Mouse (Mus musculus): ENCODE measurements around the gene Krt88. TPM values are rescaled to one million over a fixed set of nuclear protein-coding genes. Genes with fewer than 3 reads are reported as not detected.

Krt88 gene
- total RNA-seq, 2 experiments from 2014 or later: not detected

- intact Hi-C loops (cut with DNase I): no loop called here
- no peak for DNase-seq (ENCODE audit: low spot score in 2 of 2)
Observed at GRCm38 (mm10) chr15:101469093-101469492, 21.5 kb downstream of the Krt88 start.

- intact Hi-C loops (cut with DNase I): no loop called here
- no peak for DNase-seq (ENCODE audit: low spot score in 2 of 2)
Observed at GRCm38 (mm10) chr15:101472952-101473528, 25.5 kb downstream of the Krt88 start, which contains the start of gene Krt86. TSS of gene Krt86 (plus strand) at chr15:101473478.

- peak; percentile 46 for DNase-seq (ENCODE audit: low spot score in 2 of 2)
- intact Hi-C loops (cut with DNase I): no loop called here
Observed at GRCm38 (mm10) chr15:101479007-101479665, 31.6 kb downstream of the Krt88 start.

- intact Hi-C loops (cut with DNase I): no loop called here
- no peak for DNase-seq (ENCODE audit: low spot score in 2 of 2)
Observed at GRCm38 (mm10) chr15:101479666-101480060, 32.1 kb downstream of the Krt88 start.

GRCm38 (mm10) chr15:101482056-101482455 is 34.5 kb downstream of the Krt88 start:
- no peak for DNase-seq (ENCODE audit: low spot score in 2 of 2)
- intact Hi-C loops (cut with DNase I): no loop called here

GRCm38 (mm10) chr15:101483646-101484045 is 36.1 kb downstream of the Krt88 start:
- intact Hi-C loops (cut with DNase I): no loop called here
- no peak for DNase-seq (ENCODE audit: low spot score in 2 of 2)

- DNase-seq (ENCODE audit: low spot score in 2 of 2): no peak
Observed at GRCm38 (mm10) chr15:101484939-101485338, 37.4 kb downstream of the Krt88 start.

GRCm38 (mm10) chr15:101485911-101486635 is 38.5 kb downstream of the Krt88 start:
- intact Hi-C loops (cut with DNase I): no loop called here
- DNase-seq (ENCODE audit: low spot score in 2 of 2): peak; percentile 36 to 44

More at GRCm38 (mm10) chr15:101484939-101485338, 37.4 kb downstream of the Krt88 start:
- intact Hi-C loops (cut with DNase I): no loop called here

GRCm38 (mm10) chr15:101491431-101491830 is 43.9 kb downstream of the Krt88 start, which contains the start of gene Krt83:
TSS of gene Krt83 (minus strand) at chr15:101491512.
- intact Hi-C loops (cut with DNase I): loop anchor here (10.0 kb wide), 1 partner anchor 147 kb away; no protein-coding TSS in a partner anchor
- no peak for DNase-seq (ENCODE audit: low spot score in 2 of 2)

- intact Hi-C loops (cut with DNase I): loop anchor here (10.0 kb wide), 1 partner anchor 148 kb away; no protein-coding TSS in a partner anchor
- no peak for DNase-seq (ENCODE audit: low spot score in 2 of 2)
Observed at GRCm38 (mm10) chr15:101492718-101493117, 45.2 kb downstream of the Krt88 start.

GRCm38 (mm10) chr15:101493713-101494112 is 46.2 kb downstream of the Krt88 start:
- DNase-seq (ENCODE audit: low spot score in 2 of 2): no peak
- intact Hi-C loops (cut with DNase I): loop anchor here (10.0 kb wide), 1 partner anchor 149 kb away; no protein-coding TSS in a partner anchor

- intact Hi-C loops (cut with DNase I): loop anchor here (10.0 kb wide), 1 partner anchor 149 kb away; no protein-coding TSS in a partner anchor
- DNase-seq (ENCODE audit: low spot score in 2 of 2): no peak
Observed at GRCm38 (mm10) chr15:101494203-101494602, 46.7 kb downstream of the Krt88 start.

- intact Hi-C loops (cut with DNase I): loop anchor here (10.0 kb wide), 1 partner anchor 150 kb away; no protein-coding TSS in a partner anchor
- no peak for DNase-seq (ENCODE audit: low spot score in 2 of 2)
Observed at GRCm38 (mm10) chr15:101495266-101495665, 47.7 kb downstream of the Krt88 start.

- intact Hi-C loops (cut with DNase I): loop anchor here (10.0 kb wide), 1 partner anchor 152 kb away; no protein-coding TSS in a partner anchor
- DNase-seq (ENCODE audit: low spot score in 2 of 2): no peak
Observed at GRCm38 (mm10) chr15:101497181-101497580, 49.6 kb downstream of the Krt88 start.

Other genes with a start within 250 kb of the Krt88 start
- 10 to 100 TPM; 58.2 to 67.1 TPM for gene Grasp, start 223.6 kb upstream of the Krt88 start, total RNA-seq (2021)
- 10 to 100 TPM; 65.6 to 78.4 TPM for gene Nr4a1, start 193.5 kb upstream of the Krt88 start, total RNA-seq (2021)
- 10 to 100 TPM; 38.5 to 43.2 TPM for gene Atg101, start 163.5 kb upstream of the Krt88 start, total RNA-seq (2021)
- under 1 TPM; 0.24 to 0.49 TPM for gene 6030408B16Rik, start 154.5 kb upstream of the Krt88 start, total RNA-seq (2021)
- 1 to 10 TPM; 1.6 to 1.9 TPM for gene Krt80, start 77.6 kb upstream of the Krt88 start, total RNA-seq (2021)
- gene Krt7, start 36.7 kb upstream of the Krt88 start, total RNA-seq (2021): under 1 TPM; 0.22 to 0.30 TPM
- under 1 TPM in 1 of 2 experiments, not detected in 1; 0.15 TPM for gene Krt87, start 8.9 kb upstream of the Krt88 start, total RNA-seq (2021)
- not detected for gene Krt81, start 16.0 kb downstream of the Krt88 start, total RNA-seq (2021)
- not detected for gene Krt86, start 25.7 kb downstream of the Krt88 start, total RNA-seq (2021)
- gene Krt83, start 43.8 kb downstream of the Krt88 start, total RNA-seq (2021): not detected
- not detected for gene Gm49425, start 69.5 kb downstream of the Krt88 start, total RNA-seq (2021)
- not detected for gene Krt84, start 85.1 kb downstream of the Krt88 start, total RNA-seq (2021)
- not detected for gene Krt82, start 102.9 kb downstream of the Krt88 start, total RNA-seq (2021)
- not detected for gene Krt90, start 115.2 kb downstream of the Krt88 start, total RNA-seq (2021)
- gene Krt75, start 126.2 kb downstream of the Krt88 start, total RNA-seq (2021): not detected
- not detected for gene Gm5414, start 180.4 kb downstream of the Krt88 start, total RNA-seq (2021)
- not detected for gene Gm5478, start 199.6 kb downstream of the Krt88 start, total RNA-seq (2021)
- not detected for gene Krt6b, start 232.5 kb downstream of the Krt88 start, total RNA-seq (2021)
- not detected for gene Krt6a, start 246.6 kb downstream of the Krt88 start, total RNA-seq (2021)

Data from left cerebral cortex, postnatal 14 days (tissue).